Mouse (Mus musculus) forelimb bud, embryonic 11.5 days (tissue): ENCODE data around the gene Jph4.

Experiments
- DNase-seq: peaks from one replicate; pipeline ENCODE4 v3.0.0-alpha.2; 2012; ENCODE audit warnings: low read depth, low spot score

Gene Jph4

DNA sequence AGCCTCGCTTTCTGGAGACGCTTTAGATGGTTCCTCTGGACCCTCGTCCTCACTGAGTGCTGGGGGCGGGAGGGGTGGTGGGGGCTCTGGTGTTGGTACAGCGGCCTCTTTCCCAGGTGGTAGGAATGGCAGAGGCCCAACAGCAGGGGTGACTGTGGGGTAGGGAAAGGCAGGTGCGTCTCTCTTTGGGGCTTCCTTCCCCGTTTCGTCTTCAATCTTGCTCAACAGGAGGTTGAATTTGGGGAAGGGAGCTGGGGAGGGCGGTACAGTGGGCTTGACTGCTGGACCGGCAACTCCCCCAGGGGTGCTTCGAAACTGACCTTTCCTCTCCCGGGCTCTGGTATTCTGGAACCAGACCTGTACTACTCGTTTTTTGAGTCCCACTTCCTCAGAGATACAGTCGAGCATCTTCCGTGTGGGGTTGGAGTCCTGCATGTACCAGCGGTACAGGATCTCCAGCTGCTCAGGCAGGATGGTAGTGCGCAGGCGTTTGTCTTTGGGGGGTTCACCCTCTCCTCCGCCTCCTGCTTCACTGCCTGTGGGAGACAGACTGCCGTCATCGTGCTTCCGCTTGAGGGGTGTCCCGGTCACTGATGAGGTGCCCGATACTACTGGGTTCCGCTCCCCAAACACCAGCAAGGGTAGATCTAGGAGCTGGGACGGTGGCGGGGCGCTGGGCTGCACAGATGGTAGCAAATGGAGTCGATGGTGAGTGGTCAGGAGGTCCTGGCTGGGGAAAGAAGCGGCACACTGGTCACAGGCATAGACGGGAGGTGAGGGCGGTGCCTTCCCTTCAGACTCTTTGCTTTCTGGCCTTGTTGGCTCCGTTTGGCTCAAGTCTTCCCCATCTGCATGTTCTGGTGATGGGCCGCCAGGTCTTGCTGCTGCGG is 52.0 kb downstream of the Jph4 start:
- DNase-seq: no peak

DNA sequence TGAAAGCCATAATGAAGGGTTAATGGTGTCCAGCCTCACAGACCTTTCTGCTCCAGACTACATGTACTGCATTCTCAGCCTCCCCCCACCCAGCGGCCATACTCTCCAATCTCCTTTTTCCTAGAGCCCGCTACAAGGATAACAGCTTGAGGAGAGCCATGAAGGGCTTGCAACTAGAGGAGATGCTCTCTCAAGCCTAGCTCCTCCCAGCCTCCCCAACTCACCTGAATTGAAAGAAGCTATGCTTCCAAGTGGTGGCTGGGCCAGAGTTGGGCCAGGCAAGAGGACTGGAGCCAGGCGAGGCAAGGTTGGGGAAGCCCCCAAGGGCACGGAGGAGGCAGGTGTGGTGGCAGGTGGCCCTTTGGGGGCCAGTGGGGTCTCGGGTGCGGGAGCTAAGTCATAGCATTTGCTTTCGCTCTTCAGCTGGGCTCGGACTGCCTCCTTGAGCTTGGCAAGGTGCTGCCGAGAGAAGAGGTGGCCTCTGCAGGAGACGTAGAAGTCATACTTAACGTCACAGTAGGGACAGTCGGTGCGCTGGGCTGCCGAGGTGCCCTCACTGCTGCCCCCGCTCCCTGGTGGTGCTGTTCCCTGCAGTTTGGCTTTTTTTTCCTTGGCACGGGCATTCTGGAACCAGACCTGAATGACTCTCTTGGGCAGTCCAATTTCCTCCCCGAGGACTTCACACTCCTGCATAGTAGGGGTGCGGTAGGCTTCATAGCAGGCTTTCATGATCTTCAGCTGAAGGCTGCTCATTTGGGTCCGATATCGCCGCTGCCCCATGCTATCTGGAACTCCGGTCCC is 53.0 kb downstream of the Jph4 start:
- no peak for DNase-seq

DNA sequence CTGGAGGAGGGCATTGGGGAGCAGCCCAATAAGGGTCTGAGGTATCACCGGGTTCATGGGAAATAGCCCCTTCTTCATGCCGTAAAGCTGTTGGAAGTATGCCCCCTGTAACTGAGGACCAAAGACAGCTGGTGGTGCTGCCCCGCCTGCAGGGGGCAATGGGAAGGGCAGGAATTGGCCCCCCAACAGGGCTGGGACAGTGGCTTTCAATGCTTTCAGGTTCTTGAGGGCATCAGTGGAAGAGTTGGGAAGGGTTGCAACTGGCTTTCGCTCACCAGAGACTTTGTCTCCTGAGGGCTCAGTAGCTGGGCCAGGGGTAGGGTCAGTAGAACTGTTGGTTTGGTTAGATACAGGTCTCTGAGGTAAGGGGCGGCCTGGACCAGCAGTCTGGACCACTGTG is 53.6 kb downstream of the Jph4 start:
- no peak for DNase-seq

DNA sequence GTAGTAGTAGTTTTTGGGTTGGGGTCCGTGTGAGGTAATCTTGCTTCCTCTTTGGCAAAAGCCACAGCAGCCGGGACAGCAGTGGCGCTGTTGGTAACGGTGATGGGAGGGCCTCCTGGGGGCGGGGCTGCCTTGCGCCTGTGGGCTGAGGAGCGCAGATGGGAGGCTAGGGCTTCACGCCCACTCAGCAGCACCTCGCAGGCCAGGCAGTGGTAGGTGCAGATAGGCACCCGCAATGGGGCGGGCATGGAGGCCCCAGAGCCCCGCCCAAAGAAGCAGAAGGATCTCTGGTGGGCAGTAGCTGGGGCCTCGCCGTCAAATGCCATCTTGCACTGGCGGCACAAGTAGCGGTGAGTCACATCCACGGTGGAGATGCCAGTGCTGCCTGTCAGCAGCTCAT is 54.1 kb downstream of the Jph4 start:
- DNase-seq: no peak

DNA sequence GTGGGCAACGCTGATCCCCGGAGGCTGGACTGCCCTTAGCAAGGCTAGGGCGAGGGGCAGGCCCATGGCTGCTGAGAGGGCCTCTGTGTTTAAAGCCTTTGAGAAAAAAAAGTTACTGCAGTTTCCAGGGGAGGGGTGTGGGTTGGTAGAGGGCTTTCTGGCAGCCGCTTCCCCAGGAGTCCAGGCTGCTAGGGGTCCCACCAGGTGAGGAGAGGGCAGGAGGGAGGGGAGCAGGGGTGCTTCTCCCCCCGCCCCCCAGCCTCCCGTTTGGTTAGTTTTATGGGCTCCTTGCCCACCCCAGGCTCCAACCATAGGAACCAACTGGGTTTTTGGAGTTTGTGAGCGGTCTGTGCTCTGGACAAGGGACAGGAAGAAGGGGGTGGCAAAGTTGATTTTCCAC is 54.9 kb downstream of the Jph4 start:
- no peak for DNase-seq

DNA sequence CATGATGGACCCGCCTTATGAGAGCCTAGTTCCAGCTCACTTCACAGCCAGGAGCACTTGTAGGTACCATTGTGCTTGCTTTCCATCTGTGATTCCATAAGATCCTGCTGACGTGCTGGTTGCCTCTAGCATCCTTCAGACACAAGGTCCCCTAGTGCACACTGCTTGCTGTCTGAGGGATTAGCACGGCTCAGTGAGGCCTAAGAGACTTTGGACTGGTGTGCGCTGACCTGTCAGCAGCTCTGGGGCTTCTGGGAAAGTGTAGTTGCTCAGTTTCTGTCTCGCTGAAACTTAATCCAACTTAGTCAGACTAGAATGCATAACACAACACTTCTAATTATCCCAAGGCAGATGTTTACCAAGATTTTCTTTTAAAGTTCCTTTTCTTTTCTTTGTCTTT is 56.8 kb downstream of the Jph4 start:
- no peak for DNase-seq

DNA sequence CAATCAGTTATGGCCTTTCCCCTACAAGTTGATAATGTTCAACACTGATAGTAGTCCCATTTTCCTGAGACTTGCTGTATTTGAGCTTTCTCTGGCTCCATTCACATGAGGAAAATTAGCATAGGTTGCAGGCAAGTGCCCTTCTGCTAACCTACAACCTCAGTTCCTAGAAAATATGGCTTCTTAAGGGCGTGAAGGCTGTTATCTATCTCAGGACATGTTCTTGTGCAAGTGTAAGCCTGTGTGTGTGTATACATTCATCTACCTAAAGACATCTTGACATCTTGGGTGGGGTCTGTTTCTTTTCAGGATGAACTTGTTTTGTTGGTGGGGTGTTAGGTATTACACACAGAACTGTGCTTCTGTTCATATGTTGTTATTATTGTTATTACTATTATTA is 57.7 kb downstream of the Jph4 start:
- no peak for DNase-seq
